Comparison of ENCODE assay signal across 17 mouse cellular contexts in the genomic region with DNA sequence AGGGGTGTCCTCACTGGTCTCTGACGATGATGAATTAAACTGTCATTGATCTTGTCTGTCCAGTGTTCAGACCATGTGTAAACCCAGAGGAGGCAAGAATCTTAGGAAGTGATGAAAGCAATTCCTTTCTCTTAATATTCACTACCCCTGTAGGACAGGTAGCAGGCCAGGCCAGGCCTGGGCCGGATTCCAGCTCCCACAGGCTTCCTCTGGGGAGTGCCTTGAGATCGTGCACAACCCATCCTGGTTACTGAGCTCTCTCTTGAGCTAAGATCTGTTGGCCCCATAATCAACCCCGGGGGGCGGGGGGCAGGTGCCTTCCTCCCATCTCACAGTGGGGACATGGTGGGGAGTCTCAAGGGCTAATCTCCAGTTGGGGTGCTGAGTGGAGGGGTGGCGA.
"Had no signal": no experiment of that assay in that cellular context is flagged by ENCODE, and none has a peak within 500 bp of the region (broad histone marks: within the 10 kb centered on the region; RNA-seq: fewer than 3 reads in every experiment).

No protein-coding gene starts in this region.

- DNase-seq: gastrocnemius, postnatal 14 days; gastrocnemius, postnatal 36 days; heart, adult 11 months; heart, adult 2 months; heart, postnatal 14 days; heart, postnatal 36 days; kidney, adult 11 months; kidney, adult 2 months; kidney, adult 9 months; kidney, postnatal 14 days; kidney, postnatal 36 days; layer of hippocampus, adult 9-11 months; layer of hippocampus, postnatal 36 days; left cerebral cortex, postnatal 4 days had no signal

- ATAC-seq: hindbrain, postnatal 0 days; intestine, embryonic 16.5 days; liver, embryonic 12.5 days had no signal
